Mouse (Mus musculus): Measurements from ENCODE around the gene Gm21915. TPM values are rescaled to one million over a fixed set of nuclear protein-coding genes. Genes with fewer than 3 reads are reported as not detected.

Gm21915 gene
- polyA plus RNA-seq (2015; fragmentation: Nextera tagmentation; extraction: Ambion mirVana), result not detected in 2 replicates

DNA sequence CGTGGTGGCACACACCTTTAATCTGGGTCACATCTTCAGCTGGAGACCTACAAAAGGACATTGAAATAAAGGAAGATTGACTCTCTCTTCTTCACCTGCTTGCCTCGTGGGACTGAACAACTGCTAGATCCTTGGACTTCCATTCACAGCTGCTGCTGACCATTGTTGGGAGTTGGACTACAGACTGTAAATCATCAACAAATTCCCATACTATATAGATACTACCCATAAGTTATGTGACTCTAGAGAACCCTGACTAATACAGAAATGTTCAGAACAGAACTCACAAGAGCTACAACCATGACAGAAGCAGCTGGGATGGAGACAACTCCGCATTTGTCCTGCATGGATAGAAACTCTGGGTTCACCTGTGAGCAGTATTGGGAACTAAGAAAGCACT, at the start of gene Gm21915:
TSS of gene Gm21915 (plus strand) at position 301 of the 400 bp plus-strand sequence.
- no peaks in the 10 kb centered on the region for H3K9me3 ChIP-seq
- no peaks in the 10 kb centered on the region for H3K36me3 ChIP-seq
- ATAC-seq, result no peak
- H3K4me2 ChIP-seq (replicated peaks), result no peak within 1 kb of the TSS
- no peak within 1 kb of the TSS for H3K27ac ChIP-seq
- no peaks in the 10 kb centered on the region for H3K27me3 ChIP-seq (replicated peaks)
- H3K9ac ChIP-seq, result no peak within 1 kb of the TSS
- WGBS, result 88% methylated on average over 3 of the region's 3 CpGs
- peaks cover 3% of the 10 kb centered on the region; the same call in 1 of the 2 replicates for H3K4me1 ChIP-seq (replicated peaks)
- no peak within 1 kb of the TSS for H3K4me3 ChIP-seq (replicated peaks)

- Histone ChIP-seq H3K9ac (no peak overlapping the region), H3K4me1 (replicated peaks) (no peaks in the 10 kb centered on the region), H3K4me3 (replicated peaks) (no peak overlapping the region), H3K4me2 (replicated peaks) (no peak overlapping the region), H3K27ac (no peak overlapping the region), H3K27me3 (replicated peaks) (no peaks in the 10 kb centered on the region), H3K36me3 (no peaks in the 10 kb centered on the region), H3K9me3 (no peaks in the 10 kb centered on the region)
- WGBS, result 93% methylated on average over 3 of the region's 3 CpGs
- no peak for ATAC-seq
These were observed 48.1 kb upstream of the Gm21915 start for GRCm38 (mm10) chr9:40622265-40622664.

- Histone ChIP-seq H3K27me3 (replicated peaks) (no peaks in the 10 kb centered on the region), H3K4me3 (replicated peaks) (no peak overlapping the region), H3K9me3 (no peaks in the 10 kb centered on the region), H3K4me2 (replicated peaks) (no peak overlapping the region), H3K27ac (no peak overlapping the region), H3K36me3 (no peaks in the 10 kb centered on the region), H3K9ac (no peak overlapping the region), H3K4me1 (replicated peaks) (no peaks in the 10 kb centered on the region)
- ATAC-seq, result no peak
- WGBS, result 83% methylated on average over 4 of the region's 4 CpGs
These were observed 47.6 kb upstream of the Gm21915 start for GRCm38 (mm10) chr9:40622793-40623192.

DNA sequence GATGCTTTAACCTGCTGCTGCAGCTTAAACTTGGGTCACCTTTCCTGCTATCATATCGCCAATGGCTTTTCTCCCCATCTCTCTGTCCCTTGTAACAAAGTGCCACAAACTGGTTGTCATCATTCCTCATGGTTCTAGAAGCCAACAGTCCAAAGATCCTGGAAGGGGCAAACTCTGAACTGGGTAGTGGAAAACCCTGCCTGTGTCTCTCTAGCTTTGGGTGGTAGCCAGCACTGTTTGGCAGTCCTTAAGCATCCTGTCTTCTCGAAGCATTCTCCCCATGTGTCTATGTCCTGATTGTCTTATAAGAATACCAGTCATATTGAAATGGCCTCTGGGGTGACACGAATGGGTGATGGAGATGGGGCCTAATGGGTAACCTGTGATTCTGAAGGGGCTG, 45.1 kb upstream of the Gm21915 start:
- 80% methylated on average over 3 of the region's 3 CpGs for WGBS

DNA sequence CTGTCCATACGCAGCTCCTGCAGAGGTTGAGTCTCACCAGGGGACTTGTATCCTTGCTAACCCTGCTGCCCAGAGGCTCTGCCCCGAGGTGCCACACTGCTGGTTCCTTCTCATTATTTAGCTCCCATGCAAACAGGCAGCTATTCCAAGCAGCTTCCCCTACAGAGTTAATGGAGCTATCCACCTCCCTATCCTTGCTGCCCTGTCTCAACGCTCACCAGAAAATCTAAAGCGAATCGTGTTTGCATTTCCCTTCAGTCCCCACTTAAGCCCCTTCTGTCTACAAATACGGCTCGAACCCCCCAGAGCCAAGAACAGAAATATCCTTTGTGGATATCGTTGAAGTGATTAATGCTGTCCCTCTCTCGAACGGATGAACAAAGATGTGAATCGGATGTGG, 43.8 kb upstream of the Gm21915 start:
- Histone ChIP-seq H3K9me3 (no peaks in the 10 kb centered on the region), H3K4me2 (replicated peaks) (no peak overlapping the region), H3K9ac (no peak overlapping the region), H3K4me1 (replicated peaks) (no peaks in the 10 kb centered on the region), H3K4me3 (replicated peaks) (no peak overlapping the region), H3K36me3 (no peaks in the 10 kb centered on the region), H3K27me3 (replicated peaks) (no peaks in the 10 kb centered on the region), H3K27ac (no peak overlapping the region)
- WGBS, result 46% methylated on average over 11 of the region's 11 CpGs
- no peak for ATAC-seq

More for the DNA sequence above, 45.1 kb upstream of the Gm21915 start:
- Histone ChIP-seq H3K27ac (no peak overlapping the region), H3K27me3 (replicated peaks) (no peaks in the 10 kb centered on the region), H3K9me3 (no peaks in the 10 kb centered on the region), H3K36me3 (no peaks in the 10 kb centered on the region), H3K4me2 (replicated peaks) (no peak overlapping the region), H3K9ac (no peak overlapping the region), H3K4me1 (replicated peaks) (no peaks in the 10 kb centered on the region), H3K4me3 (replicated peaks) (no peak overlapping the region)
- ATAC-seq, result no peak

GRCm38 (mm10) chr9:40627146-40627713, 43.2 kb upstream of the Gm21915 start:
- ATAC-seq, result no peak
- no peaks in the 10 kb centered on the region for H3K9me3 ChIP-seq
- WGBS, result 51% methylated on average over 9 of the region's 9 CpGs
- no peak overlapping the region for H3K4me2 ChIP-seq (replicated peaks)
- no peaks in the 10 kb centered on the region for H3K4me1 ChIP-seq (replicated peaks)
- H3K9ac ChIP-seq, result no peak overlapping the region
- H3K27me3 ChIP-seq (replicated peaks), result no peaks in the 10 kb centered on the region
- no peak overlapping the region for H3K27ac ChIP-seq
- no peaks in the 10 kb centered on the region for H3K36me3 ChIP-seq
- H3K4me3 ChIP-seq (replicated peaks), result no peak overlapping the region

- H3K36me3 ChIP-seq, result no peaks in the 10 kb centered on the region
- no peak overlapping the region for H3K4me3 ChIP-seq (replicated peaks)
- WGBS, result 66% methylated on average over 20 of the region's 20 CpGs
- no peaks in the 10 kb centered on the region for H3K9me3 ChIP-seq
- no peak overlapping the region for H3K4me2 ChIP-seq (replicated peaks)
- H3K27ac ChIP-seq, result no peak overlapping the region
- H3K27me3 ChIP-seq (replicated peaks), result no peaks in the 10 kb centered on the region
- no peak overlapping the region for H3K9ac ChIP-seq
- H3K4me1 ChIP-seq (replicated peaks), result no peaks in the 10 kb centered on the region
- peak; percentile 69 for ATAC-seq
These were observed 42.0 kb upstream of the Gm21915 start for GRCm38 (mm10) chr9:40628130-40629069.

DNA sequence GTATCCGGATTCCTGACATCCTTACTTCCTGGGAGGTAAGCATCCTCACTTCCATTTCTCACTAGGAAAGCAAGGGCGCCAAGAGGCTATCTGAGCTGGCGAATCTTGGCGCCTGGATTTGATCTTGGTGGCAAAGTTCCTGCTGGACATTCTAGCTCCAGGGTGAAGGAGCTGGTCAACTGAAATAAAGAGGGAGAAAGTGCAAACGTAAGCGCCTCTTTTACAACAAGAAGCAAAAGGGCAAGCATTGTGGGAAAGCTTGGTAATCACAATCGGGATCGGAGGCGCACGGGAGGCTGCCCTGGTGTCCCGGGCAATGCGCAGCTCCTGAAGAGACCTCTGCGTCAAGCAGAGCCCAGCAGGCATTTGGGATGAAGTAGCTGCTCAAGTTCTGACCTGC, 41.0 kb upstream of the Gm21915 start:
- H3K4me2 ChIP-seq (replicated peaks), result no peak overlapping the region
- H3K9ac ChIP-seq, result no peak overlapping the region
- H3K4me1 ChIP-seq (replicated peaks), result no peaks in the 10 kb centered on the region
- H3K27me3 ChIP-seq (replicated peaks), result no peaks in the 10 kb centered on the region
- no peak overlapping the region for H3K4me3 ChIP-seq (replicated peaks)
- no peaks in the 10 kb centered on the region for H3K9me3 ChIP-seq
- 56% methylated on average over 13 of the region's 13 CpGs for WGBS
- no peaks in the 10 kb centered on the region for H3K36me3 ChIP-seq
- no peak for ATAC-seq
- no peak overlapping the region for H3K27ac ChIP-seq

DNA sequence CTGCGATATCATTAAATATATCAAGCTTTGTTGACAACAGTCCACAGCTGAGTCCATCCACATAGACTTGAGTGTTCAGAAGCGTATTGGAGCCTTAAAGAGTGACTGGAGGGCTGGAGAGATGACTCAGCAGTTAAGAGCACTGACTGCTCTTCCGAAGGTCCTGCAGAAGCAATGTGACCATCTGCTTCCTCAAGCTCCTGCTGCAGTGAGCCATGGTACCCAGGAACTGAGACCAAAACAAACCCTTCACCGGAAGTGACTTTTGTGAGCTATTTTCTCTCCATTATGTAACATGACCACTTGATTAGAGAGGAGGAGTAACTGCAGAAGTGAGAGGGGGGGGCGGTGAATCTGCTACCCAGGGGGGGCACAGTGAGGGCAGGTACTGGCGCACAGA, 39.3 kb upstream of the Gm21915 start:
- no peak overlapping the region for H3K4me3 ChIP-seq (replicated peaks)
- no peaks in the 10 kb centered on the region for H3K9me3 ChIP-seq
- H3K27ac ChIP-seq, result no peak overlapping the region
- H3K4me2 ChIP-seq (replicated peaks), result no peak overlapping the region
- 49% methylated on average over 6 of the region's 6 CpGs for whole genome bisulfite sequencing
- H3K27me3 ChIP-seq (replicated peaks), result no peaks in the 10 kb centered on the region
- no peaks in the 10 kb centered on the region for H3K36me3 ChIP-seq
- H3K4me1 ChIP-seq (replicated peaks), result no peaks in the 10 kb centered on the region
- no peak for ATAC-seq
- H3K9ac ChIP-seq, result no peak overlapping the region

DNA sequence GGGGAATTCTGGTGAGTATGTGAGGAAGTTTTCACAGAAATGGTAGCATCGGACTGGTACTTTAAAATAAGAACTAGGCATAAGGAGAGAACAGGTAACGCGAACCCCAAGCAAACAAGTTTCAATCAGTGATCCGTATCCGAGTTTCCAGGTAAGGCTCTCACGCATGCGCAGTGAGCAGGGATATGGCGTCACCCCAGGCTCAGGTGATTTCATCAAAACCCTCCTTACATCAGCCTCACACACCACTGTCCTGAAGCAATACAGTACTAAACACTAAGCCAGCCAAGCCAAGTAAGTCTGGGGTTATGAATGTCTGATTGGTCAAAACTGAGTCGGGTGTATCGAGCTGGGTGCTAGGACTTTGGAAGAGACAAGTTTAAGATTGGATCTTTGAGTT, 38.9 kb upstream of the Gm21915 start:
- no peaks in the 10 kb centered on the region for H3K4me1 ChIP-seq (replicated peaks)
- no peaks in the 10 kb centered on the region for H3K36me3 ChIP-seq
- no peaks in the 10 kb centered on the region for H3K9me3 ChIP-seq
- WGBS, result 87% methylated on average over 10 of the region's 10 CpGs
- no peak for ATAC-seq
- no peak overlapping the region for H3K27ac ChIP-seq
- no peak overlapping the region for H3K9ac ChIP-seq
- H3K27me3 ChIP-seq (replicated peaks), result no peaks in the 10 kb centered on the region
- no peak overlapping the region for H3K4me2 ChIP-seq (replicated peaks)
- H3K4me3 ChIP-seq (replicated peaks), result no peak overlapping the region

DNA sequence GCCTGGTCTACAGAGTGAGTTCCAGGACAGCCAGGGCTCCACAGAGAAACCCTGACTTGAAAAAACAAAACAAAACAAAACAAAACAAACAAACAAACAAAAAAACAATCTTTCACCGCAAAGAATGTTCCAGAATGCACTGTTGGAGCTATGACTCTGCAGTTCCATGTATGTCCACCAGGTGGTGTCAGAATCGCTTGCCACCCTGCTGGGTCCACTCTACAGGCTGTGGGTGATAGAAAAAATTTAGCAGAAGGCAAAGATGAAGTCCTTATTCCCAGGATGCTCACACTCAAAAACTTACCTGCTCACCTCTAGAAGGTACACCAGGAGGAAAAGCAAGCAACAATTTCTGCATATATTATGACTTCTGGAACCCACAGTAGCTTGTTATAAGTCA, 34.4 kb upstream of the Gm21915 start:
- H3K4me3 ChIP-seq (replicated peaks), result no peak overlapping the region
- 7% methylated on average over 2 of the region's 2 CpGs for WGBS
- H3K9me3 ChIP-seq, result no peaks in the 10 kb centered on the region
- peak; percentile 52 for ATAC-seq
- H3K9ac ChIP-seq, result no peak overlapping the region
- H3K27ac ChIP-seq, result no peak overlapping the region
- no peaks in the 10 kb centered on the region for H3K36me3 ChIP-seq
- H3K27me3 ChIP-seq (replicated peaks), result no peaks in the 10 kb centered on the region
- no peak overlapping the region for H3K4me2 ChIP-seq (replicated peaks)
- peaks cover 6% of the 10 kb centered on the region; the same call in 1 of the 2 replicates for H3K4me1 ChIP-seq (replicated peaks)

DNA sequence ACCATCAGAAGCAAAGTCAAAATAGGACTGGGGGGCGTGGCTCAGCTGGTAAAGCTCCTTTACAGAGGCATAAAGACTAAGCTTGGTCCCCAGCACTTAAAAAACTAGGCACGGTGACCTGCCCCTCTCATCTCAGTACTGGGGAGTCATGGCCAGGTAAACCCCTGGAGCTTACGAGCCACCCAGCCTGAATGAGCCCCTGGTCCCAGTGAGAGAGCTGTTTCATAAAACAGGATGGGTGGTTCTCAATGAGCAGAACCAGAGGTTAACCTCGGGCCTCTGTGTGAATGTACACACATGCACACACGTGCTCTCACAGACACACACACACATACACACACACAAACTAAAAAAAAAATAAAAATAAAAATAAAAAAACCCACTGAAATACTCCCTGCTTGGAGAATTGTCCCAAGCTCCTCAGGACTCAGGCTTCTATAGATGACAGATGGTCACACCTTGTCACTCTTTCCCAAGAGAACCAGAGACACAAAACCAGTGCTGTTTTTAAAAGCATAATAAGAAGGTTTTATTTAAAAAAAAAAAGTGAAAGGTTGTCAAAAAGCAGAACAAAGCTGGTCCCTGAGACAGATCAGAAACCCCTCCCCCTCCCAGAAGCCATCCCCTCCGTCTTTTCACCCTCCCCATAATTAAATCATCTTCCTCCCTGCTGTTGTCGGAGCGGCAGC, 32.6 kb upstream of the Gm21915 start:
- Histone ChIP-seq H3K9me3 (no peaks in the 10 kb centered on the region), H3K36me3 (no peaks in the 10 kb centered on the region), H3K27me3 (replicated peaks) (no peaks in the 10 kb centered on the region), H3K4me1 (replicated peaks) (peaks cover 6% of the 10 kb centered on the region; the same call in 1 of the 2 replicates), H3K27ac (no peak overlapping the region), H3K9ac (peak overlapping the region; percentile 33; the same call in 1 of the 2 replicates), H3K4me3 (replicated peaks) (peak overlapping the region; percentile 41), H3K4me2 (replicated peaks) (peak overlapping the region; percentile 70)
- 39% methylated on average over 8 of the region's 8 CpGs for WGBS
- ATAC-seq, result 0 out of 2 replicates have a peak, but pooled peaks have one; percentile 3
